Mouse (Mus musculus): Measurements from ENCODE around the gene Tecrl. TPM values are rescaled to one million over a fixed set of nuclear protein-coding genes. Genes with fewer than 3 reads are reported as not detected.

Tecrl gene
- 1.0 and 1.1 TPM in 2 replicates for polyA plus RNA-seq (2016; fragmentation: Nextera tagmentation; extraction: Ambion mirVana)

- H3K9me3 ChIP-seq, result no peaks in the 10 kb centered on the region
- no peaks in the 10 kb centered on the region for H3K4me1 ChIP-seq (replicated peaks)
- no peaks in the 10 kb centered on the region for H3K36me3 ChIP-seq
- H3K4me2 ChIP-seq, result no peak within 1 kb of the TSS
- H3K9ac ChIP-seq (replicated peaks), result no peak within 1 kb of the TSS
- no peak for ATAC-seq (ENCODE audit: insufficient number of reproducible peaks, insufficient read depth, low FRiP score, low TSS enrichment, low read depth)
- no peak within 1 kb of the TSS for H3K4me3 ChIP-seq (replicated peaks)
- no peak within 1 kb of the TSS for H3K27ac ChIP-seq
- no peaks in the 10 kb centered on the region for H3K27me3 ChIP-seq
- 59% methylated on average over 9 of the region's 9 CpGs for WGBS
These were observed at the start of gene Tecrl for GRCm38 (mm10) chr5:83354846-83355561. TSS of gene Tecrl (minus strand) at chr5:83355195.

GRCm38 (mm10) chr5:83385021-83385420 lies 30.0 kb upstream of the Tecrl start:
- no peak overlapping the region for H3K4me3 ChIP-seq (replicated peaks)
- WGBS, result 80% methylated on average over 2 of the region's 2 CpGs

GRCm38 (mm10) chr5:83351615-83352014 lies 3.4 kb downstream of the Tecrl start:
- no peak overlapping the region for H3K27ac ChIP-seq
- 13% methylated on average over 2 of the region's 2 CpGs for WGBS
- no peaks in the 10 kb centered on the region for H3K36me3 ChIP-seq
- H3K4me3 ChIP-seq (replicated peaks), result no peak overlapping the region
- ATAC-seq (ENCODE audit: insufficient number of reproducible peaks, insufficient read depth, low FRiP score, low TSS enrichment, low read depth), result no peak
- no peaks in the 10 kb centered on the region for H3K27me3 ChIP-seq
- H3K9me3 ChIP-seq, result no peaks in the 10 kb centered on the region
- no peak overlapping the region for H3K4me2 ChIP-seq
- no peaks in the 10 kb centered on the region for H3K4me1 ChIP-seq (replicated peaks)
- no peak overlapping the region for H3K9ac ChIP-seq (replicated peaks)

More at GRCm38 (mm10) chr5:83385021-83385420, 30.0 kb upstream of the Tecrl start:
- Histone ChIP-seq H3K27me3 (no peaks in the 10 kb centered on the region), H3K36me3 (no peaks in the 10 kb centered on the region), H3K9ac (replicated peaks) (no peak overlapping the region), H3K4me2 (no peak overlapping the region), H3K9me3 (no peaks in the 10 kb centered on the region), H3K27ac (no peak overlapping the region), H3K4me1 (replicated peaks) (no peaks in the 10 kb centered on the region)
- no peak for ATAC-seq (ENCODE audit: insufficient number of reproducible peaks, insufficient read depth, low FRiP score, low TSS enrichment, low read depth)

DNA sequence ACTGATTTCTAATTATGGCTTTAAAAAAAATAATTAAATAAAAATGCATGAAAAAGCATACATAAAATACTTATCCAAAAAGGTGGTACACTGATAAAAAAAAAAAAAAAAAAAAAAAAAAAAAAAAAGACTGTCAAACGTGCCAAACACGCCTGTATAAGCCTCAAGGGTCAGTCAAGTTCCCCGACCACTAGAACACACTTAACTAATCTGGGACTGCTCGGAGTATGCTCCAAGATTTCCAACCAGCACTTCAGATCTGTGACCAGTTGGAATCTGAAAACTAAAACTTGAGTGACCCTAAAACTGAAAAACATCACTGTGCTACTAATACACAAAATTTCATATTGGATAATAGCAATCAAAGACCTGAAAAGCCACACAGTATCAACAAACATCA lies 15.9 kb downstream of the Tecrl start:
- no peak for ATAC-seq (ENCODE audit: insufficient number of reproducible peaks, insufficient read depth, low FRiP score, low TSS enrichment, low read depth)
- Histone ChIP-seq H3K4me3 (replicated peaks) (no peak overlapping the region), H3K27ac (no peak overlapping the region), H3K9me3 (no peaks in the 10 kb centered on the region), H3K9ac (replicated peaks) (no peak overlapping the region), H3K4me2 (no peak overlapping the region), H3K36me3 (no peaks in the 10 kb centered on the region), H3K27me3 (no peaks in the 10 kb centered on the region), H3K4me1 (replicated peaks) (no peaks in the 10 kb centered on the region)
- WGBS, result 86% methylated on average over 4 of the region's 4 CpGs

DNA sequence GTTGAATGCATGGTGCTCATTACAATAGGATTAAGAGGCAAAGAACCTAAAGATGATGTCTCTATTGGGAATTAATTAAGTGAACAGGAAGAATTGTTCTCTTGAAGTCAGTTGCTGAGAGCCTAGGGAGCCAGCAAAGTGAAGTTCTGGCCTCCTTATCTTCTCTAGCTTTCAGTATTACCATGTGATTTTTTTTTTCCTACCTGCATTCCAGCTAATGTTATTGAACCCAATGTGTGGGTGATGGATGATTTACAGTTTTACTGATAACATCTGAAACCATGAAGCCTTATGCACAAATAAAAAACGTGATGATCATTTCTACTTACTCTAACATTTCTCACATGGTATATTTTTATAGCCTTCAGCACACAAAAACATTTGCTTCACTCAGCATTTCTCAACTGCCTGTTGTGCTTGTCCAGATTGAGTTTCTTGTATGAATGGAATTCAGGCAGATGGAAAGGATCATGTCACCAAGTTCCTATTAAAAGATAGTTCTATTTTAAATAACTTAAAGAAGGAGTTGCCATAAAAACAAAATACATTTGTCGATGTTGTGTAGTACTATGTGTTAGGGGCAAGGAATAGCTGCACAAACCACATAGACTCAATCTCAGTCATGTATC lies 87.7 kb downstream of the Tecrl start:
- ATAC-seq (ENCODE audit: insufficient number of reproducible peaks, insufficient read depth, low FRiP score, low TSS enrichment, low read depth), result no peak
- Histone ChIP-seq H3K27me3 (no peaks in the 10 kb centered on the region), H3K36me3 (no peaks in the 10 kb centered on the region), H3K4me1 (replicated peaks) (no peaks in the 10 kb centered on the region), H3K27ac (no peak overlapping the region), H3K4me3 (replicated peaks) (no peak overlapping the region), H3K9ac (replicated peaks) (no peak overlapping the region), H3K4me2 (no peak overlapping the region), H3K9me3 (no peaks in the 10 kb centered on the region)
- WGBS, result 65% methylated on average over 2 of the region's 2 CpGs

GRCm38 (mm10) chr5:83260059-83260458 lies 94.9 kb downstream of the Tecrl start:
- no peak for ATAC-seq (ENCODE audit: insufficient number of reproducible peaks, insufficient read depth, low FRiP score, low TSS enrichment, low read depth)
- Histone ChIP-seq H3K27me3 (no peaks in the 10 kb centered on the region), H3K4me3 (replicated peaks) (no peak overlapping the region)

GRCm38 (mm10) chr5:83254141-83254540 lies 100.9 kb downstream of the Tecrl start:
- Histone ChIP-seq H3K9me3 (no peaks in the 10 kb centered on the region), H3K36me3 (no peaks in the 10 kb centered on the region), H3K4me1 (replicated peaks) (no peaks in the 10 kb centered on the region), H3K27ac (no peak overlapping the region), H3K27me3 (no peaks in the 10 kb centered on the region), H3K9ac (replicated peaks) (no peak overlapping the region), H3K4me3 (replicated peaks) (no peak overlapping the region), H3K4me2 (no peak overlapping the region)
- ATAC-seq (ENCODE audit: insufficient number of reproducible peaks, insufficient read depth, low FRiP score, low TSS enrichment, low read depth), result no peak
- WGBS, result 89% methylated on average over 2 of the region's 2 CpGs

More at GRCm38 (mm10) chr5:83260059-83260458, 94.9 kb downstream of the Tecrl start:
- Histone ChIP-seq H3K9me3 (no peaks in the 10 kb centered on the region), H3K9ac (replicated peaks) (no peak overlapping the region), H3K36me3 (no peaks in the 10 kb centered on the region), H3K27ac (no peak overlapping the region), H3K4me2 (no peak overlapping the region), H3K4me1 (replicated peaks) (no peaks in the 10 kb centered on the region)

GRCm38 (mm10) chr5:83238848-83239452 lies 116.0 kb downstream of the Tecrl start:
- no peak for ATAC-seq (ENCODE audit: insufficient number of reproducible peaks, insufficient read depth, low FRiP score, low TSS enrichment, low read depth)
- no peak overlapping the region for H3K9ac ChIP-seq (replicated peaks)
- no peak overlapping the region for H3K4me3 ChIP-seq (replicated peaks)
- H3K27ac ChIP-seq, result no peak overlapping the region
- no peaks in the 10 kb centered on the region for H3K4me1 ChIP-seq (replicated peaks)
- no peaks in the 10 kb centered on the region for H3K36me3 ChIP-seq
- 73% methylated on average over 5 of the region's 5 CpGs for WGBS
- H3K4me2 ChIP-seq, result no peak overlapping the region
- H3K9me3 ChIP-seq, result no peaks in the 10 kb centered on the region
- H3K27me3 ChIP-seq, result no peaks in the 10 kb centered on the region
